11 mouse cellular contexts compared by ENCODE assay signal in the genomic region with DNA sequence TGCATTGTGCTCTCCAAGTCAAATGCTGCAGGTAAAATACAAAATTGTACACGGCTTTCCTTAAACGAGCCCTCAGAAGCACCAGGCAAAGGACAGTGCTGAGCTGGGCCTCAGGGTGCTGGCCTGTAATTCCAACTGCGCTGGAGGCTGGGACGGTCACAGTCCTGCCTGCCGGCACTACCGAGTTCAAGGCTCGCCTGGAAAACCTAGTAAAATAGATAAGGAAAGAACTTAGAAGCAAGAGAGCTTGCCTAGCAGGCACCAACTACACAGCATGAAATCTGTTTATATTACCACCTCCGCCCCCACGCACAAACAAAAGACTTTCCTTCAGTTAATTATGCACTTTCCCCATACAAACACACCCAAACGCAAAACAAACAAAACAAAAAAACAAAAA. TPM values are rescaled to one million over a fixed set of nuclear protein-coding genes. Genes with fewer than 3 reads are reported as not detected.
DNase-seq lines count a peak whose midpoint lies in the region; ATAC-seq and TF ChIP-seq lines count a peak whose summit lies in the region.
"Had no signal": no experiment of that assay in that cellular context is flagged by ENCODE, and none has a peak within 500 bp of the region (broad histone marks: within the 10 kb centered on the region; RNA-seq: fewer than 3 reads in every experiment).

No protein-coding gene starts in this region.

- no peak for DNase-seq in hindbrain, embryonic 11.5 days (ENCODE audit: low spot score)
- no peak for DNase-seq in embryo, embryonic 11 days
- DNase-seq: cerebellum, adult 11-12 months; kidney, adult 18-20 months; right cerebral cortex, adult 18-20 months; thymus, postnatal 4 days had no signal

- H3K79me3 ChIP-seq in C2C12 (ENCODE audit: low read depth): peaks cover 8% of the 10 kb centered on the region

- H3ac ChIP-seq in C2C12 (ENCODE audit: control insufficient read depth, insufficient read length, low read depth): no peak overlapping the region

- peaks cover 31% of the 10 kb centered on the region for H3K4me1 ChIP-seq in hindbrain, embryonic 12.5 days
- peaks cover 9% of the 10 kb centered on the region for H3K4me1 ChIP-seq in hindbrain, embryonic 11.5 days (replicated peaks; ENCODE audit: control insufficient read depth, insufficient read depth, low read length)
- peaks cover 47% of the 10 kb centered on the region for H3K4me1 ChIP-seq in E14TG2a.4 (replicated peaks; ENCODE audit: low read depth, low read length)
- H3K4me1 ChIP-seq in limb, embryonic 13.5 days: peaks cover 26% of the 10 kb centered on the region
- peaks cover 12% of the 10 kb centered on the region for H3K4me1 ChIP-seq in midbrain, embryonic 16.5 days (ENCODE audit: control insufficient read depth, insufficient read depth, low read length)

- no peaks in the 10 kb centered on the region for H3K36me3 ChIP-seq in hindbrain, embryonic 12.5 days
- no peaks in the 10 kb centered on the region for H3K36me3 ChIP-seq in hindbrain, embryonic 11.5 days (ENCODE audit: control insufficient read depth, insufficient read depth, low read length)
- H3K36me3 ChIP-seq in C2C12 (ENCODE audit: control insufficient read depth, insufficient read depth) (no peaks in the 10 kb centered on the region), E14TG2a.4 (ENCODE audit: insufficient read depth, low read length) (no peaks in the 10 kb centered on the region; the same call in 1 of the 2 replicates)
- no peaks in the 10 kb centered on the region for H3K36me3 ChIP-seq in limb, embryonic 13.5 days
- no peaks in the 10 kb centered on the region for H3K36me3 ChIP-seq in midbrain, embryonic 16.5 days (ENCODE audit: control insufficient read depth, insufficient read depth, low read length)

- no peak overlapping the region for H3K9ac ChIP-seq in hindbrain, embryonic 12.5 days
- H3K9ac ChIP-seq in hindbrain, embryonic 11.5 days (ENCODE audit: low read depth, low read length): no peak overlapping the region
- no peak overlapping the region for H3K9ac ChIP-seq in limb, embryonic 13.5 days
- no peak overlapping the region for H3K9ac ChIP-seq in midbrain, embryonic 16.5 days (ENCODE audit: low read depth, low read length)

- no peak for TF ChIP-seq CTCF in C2C12 (IDR thresholded peaks at IDR 0.05; ENCODE audit: control insufficient read depth, insufficient read depth, insufficient read length)
- no peak for TF ChIP-seq CTCF in E14TG2a.4 (conservative IDR thresholded peaks at IDR 0.05; ENCODE audit: low read length)

- no peak for ATAC-seq in hindbrain, embryonic 12.5 days (ENCODE audit: low FRiP score)
- ATAC-seq in hindbrain, embryonic 11.5 days (ENCODE audit: low FRiP score): no peak
- ATAC-seq in limb, embryonic 13.5 days (ENCODE audit: low FRiP score, low read depth): no peak
- no peak for ATAC-seq in midbrain, embryonic 16.5 days

- H3K27ac ChIP-seq in hindbrain, embryonic 12.5 days: no peak overlapping the region
- H3K27ac ChIP-seq in hindbrain, embryonic 11.5 days (ENCODE audit: low read depth, low read length): no peak overlapping the region
- H3K27ac ChIP-seq in limb, embryonic 13.5 days: no peak overlapping the region
- H3K27ac ChIP-seq in midbrain, embryonic 16.5 days (ENCODE audit: low read length): no peak overlapping the region

- H3K4me2 ChIP-seq in hindbrain, embryonic 12.5 days (replicated peaks): 0 out of 2 replicates have a peak overlapping the region, but pooled peaks have one; percentile 96
- no peak overlapping the region for H3K4me2 ChIP-seq in hindbrain, embryonic 11.5 days (replicated peaks; ENCODE audit: low read depth, low read length)
- peak overlapping the region; percentile 88 for H3K4me2 ChIP-seq in limb, embryonic 13.5 days (replicated peaks)
- H3K4me2 ChIP-seq in midbrain, embryonic 16.5 days (ENCODE audit: low read length): no peak overlapping the region

- H3K9me3 ChIP-seq in hindbrain, embryonic 12.5 days (replicated peaks): no peaks in the 10 kb centered on the region
- no peaks in the 10 kb centered on the region for H3K9me3 ChIP-seq in hindbrain, embryonic 11.5 days (ENCODE audit: control insufficient read depth, low read length)
- peaks cover 25% of the 10 kb centered on the region for H3K9me3 ChIP-seq in E14TG2a.4 (ENCODE audit: low read length)
- no peaks in the 10 kb centered on the region for H3K9me3 ChIP-seq in limb, embryonic 13.5 days
- H3K9me3 ChIP-seq in midbrain, embryonic 16.5 days (replicated peaks; ENCODE audit: control insufficient read depth, low read length, poor library complexity, severe bottlenecking): no peaks in the 10 kb centered on the region

- no peak overlapping the region for H3K4me3 ChIP-seq in hindbrain, embryonic 12.5 days
- H3K4me3 ChIP-seq in hindbrain, embryonic 11.5 days (ENCODE audit: low read depth, low read length): no peak overlapping the region
- H3K4me3 ChIP-seq in C2C12 (ENCODE audit: insufficient read depth, poor library complexity, severe bottlenecking): peak overlapping the region; percentile 48
- H3K4me3 ChIP-seq in E14TG2a.4 (replicated peaks; ENCODE audit: low read length): 0 out of 2 replicates have a peak overlapping the region, but pooled peaks have one; percentile 81
- peak overlapping the region; percentile 62 for H3K4me3 ChIP-seq in limb, embryonic 13.5 days
- H3K4me3 ChIP-seq in midbrain, embryonic 16.5 days (ENCODE audit: low read depth, low read length): no peak overlapping the region

- peaks cover 43% of the 10 kb centered on the region for H3K79me2 ChIP-seq in C2C12 (ENCODE audit: control insufficient read depth, insufficient read depth)

- H3K27me3 ChIP-seq in hindbrain, embryonic 12.5 days: peaks cover 35% of the 10 kb centered on the region
- H3K27me3 ChIP-seq in hindbrain, embryonic 11.5 days (ENCODE audit: control insufficient read depth, insufficient read depth, low read length): peaks cover 2% of the 10 kb centered on the region; the same call in 1 of the 2 replicates
- H3K27me3 ChIP-seq in C2C12 (ENCODE audit: control insufficient read depth, insufficient read depth, insufficient read length): no peaks in the 10 kb centered on the region
- H3K27me3 ChIP-seq in E14TG2a.4 (ENCODE audit: insufficient read depth, low read length): peaks cover 45% of the 10 kb centered on the region
- H3K27me3 ChIP-seq in limb, embryonic 13.5 days: peaks cover 28% of the 10 kb centered on the region
- peaks cover 12% of the 10 kb centered on the region; the same call in 1 of the 2 replicates for H3K27me3 ChIP-seq in midbrain, embryonic 16.5 days (ENCODE audit: control insufficient read depth, insufficient read depth, low read depth, low read length)

- 32% methylated on average over 10 of the region's 10 CpGs for WGBS in hindbrain, embryonic 12.5 days
- 30% methylated on average over 10 of the region's 10 CpGs for WGBS in hindbrain, embryonic 11.5 days
- WGBS in limb, embryonic 13.5 days: 44% methylated on average over 10 of the region's 10 CpGs
- WGBS in midbrain, embryonic 16.5 days: 56% methylated on average over 10 of the region's 10 CpGs

TF ChIP-seq in C2C12, 6 proteins besides CTCF, POLR2A, EP300 and RAD21:
- TF ChIP-seq MYOD1 (IDR thresholded peaks at IDR 0.05; ENCODE audit: control insufficient read depth, insufficient read length, low read depth) (no peak), CEBPB (IDR thresholded peaks at IDR 0.05; ENCODE audit: low read depth) (no peak), USF1 (IDR thresholded peaks at IDR 0.05; ENCODE audit: low read depth) (no peak), MYOG (IDR thresholded peaks at IDR 0.05; ENCODE audit: control insufficient read depth, extremely low read depth, insufficient read length) (no peak), MAX (IDR thresholded peaks at IDR 0.05) (no peak), FOSL1 (IDR thresholded peaks at IDR 0.05; ENCODE audit: insufficient read depth, low read length, poor library complexity, severe bottlenecking) (no peak)
TF ChIP-seq in C2C12: peak in this region for 0.

RNA-seq across cellular contexts. Expression of a gene that starts 1.8 kb away (rescaled TPM):
- polyA plus RNA-seq in hindbrain, embryonic 12.5 days (2016; fragmentation: Nextera tagmentation; extraction: Ambion mirVana): 5.4 and 12.0 TPM in 2 replicates
- 5.4 and 6.1 TPM in 2 replicates for polyA plus RNA-seq in hindbrain, embryonic 11.5 days (2014; fragmentation: Nextera tagmentation; extraction: Ambion mirVana)
- polyA plus RNA-seq in C2C12 (2012; fragmentation: generic; extraction: Trizol): 13.5 TPM
- polyA plus RNA-seq in limb, embryonic 13.5 days (2015; fragmentation: Nextera tagmentation; extraction: Ambion mirVana): 26.0 and 27.9 TPM in 2 replicates
- 1.8 TPM in 2 replicates for polyA plus RNA-seq in midbrain, embryonic 16.5 days (2015; fragmentation: Nextera tagmentation; extraction: Ambion mirVana)

RNA-seq across cellular contexts. Expression of a gene that starts 54.2 kb away (rescaled TPM):
- polyA plus RNA-seq in hindbrain, embryonic 12.5 days (2016; fragmentation: Nextera tagmentation; extraction: Ambion mirVana): 359 and 362 TPM in 2 replicates
- polyA plus RNA-seq in hindbrain, embryonic 11.5 days (2014; fragmentation: Nextera tagmentation; extraction: Ambion mirVana): 424 and 450 TPM in 2 replicates
- 53.4 TPM for polyA plus RNA-seq in C2C12 (2012; fragmentation: generic; extraction: Trizol)
- 325 and 338 TPM in 2 replicates for polyA plus RNA-seq in limb, embryonic 13.5 days (2015; fragmentation: Nextera tagmentation; extraction: Ambion mirVana)
- polyA plus RNA-seq in midbrain, embryonic 16.5 days (2015; fragmentation: Nextera tagmentation; extraction: Ambion mirVana): 191 and 239 TPM in 2 replicates

RNA-seq across cellular contexts. Expression of a gene that starts 54.3 kb away (rescaled TPM):
- polyA plus RNA-seq in hindbrain, embryonic 12.5 days (2016; fragmentation: Nextera tagmentation; extraction: Ambion mirVana): 32.3 and 32.9 TPM in 2 replicates
- polyA plus RNA-seq in hindbrain, embryonic 11.5 days (2014; fragmentation: Nextera tagmentation; extraction: Ambion mirVana): 28.9 and 29.1 TPM in 2 replicates
- polyA plus RNA-seq in C2C12 (2012; fragmentation: generic; extraction: Trizol): 11.7 TPM
- 34.2 and 37.2 TPM in 2 replicates for polyA plus RNA-seq in limb, embryonic 13.5 days (2015; fragmentation: Nextera tagmentation; extraction: Ambion mirVana)
- polyA plus RNA-seq in midbrain, embryonic 16.5 days (2015; fragmentation: Nextera tagmentation; extraction: Ambion mirVana): 48.8 and 52.5 TPM in 2 replicates

Comparison
In these comparisons a context has a peak if more than half of its experiments do, and no peak if none do; other contexts are left out.
1. H3K4me2 ChIP-seq: peak in hindbrain, embryonic 12.5 days (single experiment) and limb, embryonic 13.5 days (single experiment); none in hindbrain, embryonic 11.5 days (single experiment) and midbrain, embryonic 16.5 days (single experiment).
2. H3K4me3 ChIP-seq: peak in C2C12 (single experiment), E14TG2a.4 (single experiment) and limb, embryonic 13.5 days (single experiment); none in hindbrain, embryonic 12.5 days (single experiment), hindbrain, embryonic 11.5 days (single experiment) and midbrain, embryonic 16.5 days (single experiment).